Mouse (Mus musculus) heart, embryonic 14.5 days (tissue): ENCODE results near the gene C130074G19Rik. TPM values are rescaled to one million over a fixed set of nuclear protein-coding genes. Genes with fewer than 3 reads are reported as not detected.
A peak's percentile ranks its signal among the peaks of the same experiment; 100 is the strongest.

Experiments
- microRNA counts: library from miRNA; unstranded; fragments of <30 nt; microRNA quantifications from one replicate; lab custom pipeline; 2016
- microRNA-seq: library from miRNA; unstranded; fragments of <30 nt; microRNA quantifications from one replicate; pipeline ENCODE4, GENCODE M21; 2016
- polyA plus RNA-seq: library from polyadenylated mRNA; unstranded; fragments of >200 nt; fragmentation: Nextera tagmentation; extraction: Ambion mirVana; gene quantifications from 2 replicates; pipeline ENCODE4 v1.2.1, GENCODE M21; 2014

C130074G19Rik gene
- polyA plus RNA-seq, 1 experiment from 2014 or later, result 1.3 TPM

MicroRNAs within 50 kb of the gene (microRNA counts, 519-probe panel; counts per million panel counts)
- microRNA mmu-miR-1981 (lab: Ali Mortazavi, UCI), result 322 counts per million, percentile 70 among the panel's probes with 10 or more counts

Small RNAs within 50 kb of the gene (microRNA-seq; reads per million reads assigned to microRNA genes)
- 155 reads per million, percentile 57 among the genes with 10 or more reads in this experiment for gene Mir1981

Other genes starting within 250 kb of the C130074G19Rik start
- gene Hlx, start 150.6 kb downstream of the C130074G19Rik start, polyA plus RNA-seq, result 7.1 and 7.7 TPM in 2 replicates
- not detected in 2 replicates for gene Marc1, start 71.9 kb downstream of the C130074G19Rik start, polyA plus RNA-seq
- 144 and 148 TPM in 2 replicates for gene Marc2, start 36.8 kb downstream of the C130074G19Rik start, polyA plus RNA-seq
- 2.2 TPM in 2 replicates for gene Mark1, start 116.4 kb upstream of the C130074G19Rik start, polyA plus RNA-seq